Mouse (Mus musculus): ENCODE results near the gene Dock2.

- no peak for TF ChIP-seq JUND (IDR thresholded peaks at IDR 0.05; ENCODE audit: low read depth, low read length)
- no peak for TF ChIP-seq POLR2A (IDR thresholded peaks at IDR 0.05; ENCODE audit: control insufficient read depth in 1 of 2, insufficient read depth in 1 of 2, low read depth in 1 of 2, low read length in 2 of 2, poor library complexity in 1 of 2)
- no peak for TF ChIP-seq TBP (IDR thresholded peaks at IDR 0.05; ENCODE audit: low read depth, low read length)
- no peak for TF ChIP-seq CTCF (IDR thresholded peaks at IDR 0.05 in 2 of 3, conservative IDR thresholded peaks at IDR 0.05 in 1 of 3; ENCODE audit: control insufficient read depth in 1 of 3, insufficient read depth in 1 of 3, low read depth in 2 of 3, low read length in 3 of 3, poor library complexity in 1 of 3, severe bottlenecking in 1 of 3)
- TF ChIP-seq BHLHE40 (IDR thresholded peaks at IDR 0.05; ENCODE audit: borderline replicate concordance, low read depth, low read length), result no peak
- TF ChIP-seq NELFE (IDR thresholded peaks at IDR 0.05; ENCODE audit: low read depth, low read length), result no peak
- TF ChIP-seq GABPA (IDR thresholded peaks at IDR 0.05; ENCODE audit: low read depth, low read length), result no peak
- TF ChIP-seq ZNF384 (IDR thresholded peaks at IDR 0.05; ENCODE audit: low read depth, low read length), result no peak
- TF ChIP-seq GATA1 (IDR thresholded peaks at IDR 0.05; ENCODE audit: low read depth, low read length), result no peak
- TF ChIP-seq SMC3 (IDR thresholded peaks at IDR 0.05; ENCODE audit: low read depth, low read length), result no peak
- no peak for TF ChIP-seq USF1 (IDR thresholded peaks at IDR 0.05; ENCODE audit: low read depth, low read length)
- no peak for TF ChIP-seq EP300 (IDR thresholded peaks at IDR 0.05; ENCODE audit: low read depth in 1 of 2, low read length in 2 of 2)
These were observed 43.9 kb downstream of the Dock2 start for GRCm38 (mm10) chr11:34739816-34740215.

Data from MEL (cell line).